Mouse (Mus musculus): ENCODE results near the gene Spsb3.
A peak's percentile ranks its signal among the peaks of the same experiment; 100 is the strongest.

Spsb3 gene

DNA sequence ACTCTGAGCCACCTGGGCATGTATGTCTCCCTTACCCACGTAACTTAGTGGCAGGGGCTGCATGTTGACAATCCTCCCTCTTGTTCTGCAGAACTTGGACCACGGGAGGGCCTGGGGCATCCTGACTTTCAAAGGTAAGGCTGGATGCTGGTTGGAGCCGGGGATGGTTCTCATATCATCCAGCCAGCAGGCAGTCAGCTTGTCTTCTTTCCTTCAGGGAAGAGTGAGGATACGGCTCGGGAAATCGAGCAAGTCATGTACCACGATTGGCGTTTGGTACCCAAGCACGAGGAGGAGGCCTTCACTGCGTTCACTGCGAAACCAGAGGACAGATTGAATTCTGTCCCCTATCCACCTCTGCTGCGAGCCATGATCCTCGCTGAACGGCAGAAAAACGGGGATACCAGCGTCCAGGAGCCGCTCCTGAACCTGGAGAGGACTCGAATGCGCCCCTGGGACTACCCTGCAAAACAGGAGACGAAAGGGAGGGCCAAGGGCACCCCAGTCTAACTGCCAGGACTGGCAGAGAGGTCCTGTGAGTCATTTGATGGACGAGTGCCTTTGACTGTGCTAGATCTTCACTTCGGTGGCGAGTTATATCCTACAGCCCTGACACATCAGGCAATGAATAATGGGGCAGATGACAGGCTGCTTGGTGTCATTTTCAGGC is 9.3 kb downstream of the Spsb3 start:
- DNase-seq (ENCODE audit: extremely low spot score, low read depth, low spot score), result no peak

- no peak for DNase-seq (ENCODE audit: extremely low spot score, low read depth, low spot score)
These were observed 10.0 kb downstream of the Spsb3 start, which contains the start of gene Nme3 for GRCm38 (mm10) chr17:24896241-24896992. Gene Nme3 (plus strand): TSS chr17:24896500.

GRCm38 (mm10) chr17:24896993-24897269 is 10.5 kb downstream of the Spsb3 start:
- DNase-seq (ENCODE audit: extremely low spot score, low read depth, low spot score), result no peak

- DNase-seq (ENCODE audit: extremely low spot score, low read depth, low spot score), result no peak
These were observed 11.2 kb downstream of the Spsb3 start for GRCm38 (mm10) chr17:24897600-24897999.

DNA sequence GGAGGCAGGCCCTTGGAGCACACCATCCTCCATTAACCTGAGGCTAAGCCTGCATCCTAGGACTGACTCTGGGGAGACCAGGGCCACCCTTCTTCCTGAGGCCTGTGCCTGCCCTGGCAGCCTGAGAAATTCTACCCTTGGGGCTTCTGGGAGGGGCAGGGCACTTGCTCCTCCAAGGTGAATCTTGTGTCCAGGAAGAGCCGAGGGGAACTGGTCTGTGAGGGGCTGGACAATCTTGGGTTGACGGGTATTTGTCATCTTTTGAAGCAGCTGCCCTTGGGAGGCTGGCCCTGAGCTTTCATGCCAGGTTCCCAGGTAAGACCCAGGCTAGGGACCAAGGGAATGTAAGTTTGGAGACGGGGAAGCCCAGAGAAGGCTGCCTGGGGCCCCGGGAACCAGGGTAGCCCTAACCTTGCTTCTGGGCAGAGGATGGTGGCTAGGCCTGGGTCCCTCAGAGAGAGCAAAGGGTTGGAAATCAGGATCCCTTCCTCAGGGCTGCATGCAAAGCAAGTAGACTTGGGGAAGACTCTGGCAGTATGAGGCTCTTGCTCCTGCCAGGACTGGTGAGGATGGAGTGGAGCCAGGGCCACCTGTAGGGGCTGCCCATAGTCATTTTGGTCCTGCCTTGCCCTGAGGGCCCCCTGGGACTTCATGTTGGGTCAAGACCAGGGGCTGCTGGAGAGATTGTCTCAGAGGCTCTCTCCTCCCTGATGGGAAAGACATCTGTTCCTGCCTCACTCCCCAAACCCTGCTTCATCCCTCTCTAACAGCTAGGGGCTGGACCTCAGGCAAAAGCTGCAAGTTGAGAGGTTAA is 11.8 kb downstream of the Spsb3 start:
- no peak for DNase-seq (ENCODE audit: extremely low spot score, low read depth, low spot score)

GRCm38 (mm10) chr17:24899153-24899552 is 12.7 kb downstream of the Spsb3 start:
- DNase-seq (ENCODE audit: extremely low spot score, low read depth, low spot score), result no peak

GRCm38 (mm10) chr17:24900014-24900413 is 13.6 kb downstream of the Spsb3 start:
- DNase-seq (ENCODE audit: extremely low spot score, low read depth, low spot score), result no peak

- DNase-seq (ENCODE audit: extremely low spot score, low read depth, low spot score), result no peak
These were observed 15.7 kb downstream of the Spsb3 start for GRCm38 (mm10) chr17:24902124-24902523.

GRCm38 (mm10) chr17:24902671-24903474 is 16.4 kb downstream of the Spsb3 start:
- no peak for DNase-seq (ENCODE audit: extremely low spot score, low read depth, low spot score)

DNA sequence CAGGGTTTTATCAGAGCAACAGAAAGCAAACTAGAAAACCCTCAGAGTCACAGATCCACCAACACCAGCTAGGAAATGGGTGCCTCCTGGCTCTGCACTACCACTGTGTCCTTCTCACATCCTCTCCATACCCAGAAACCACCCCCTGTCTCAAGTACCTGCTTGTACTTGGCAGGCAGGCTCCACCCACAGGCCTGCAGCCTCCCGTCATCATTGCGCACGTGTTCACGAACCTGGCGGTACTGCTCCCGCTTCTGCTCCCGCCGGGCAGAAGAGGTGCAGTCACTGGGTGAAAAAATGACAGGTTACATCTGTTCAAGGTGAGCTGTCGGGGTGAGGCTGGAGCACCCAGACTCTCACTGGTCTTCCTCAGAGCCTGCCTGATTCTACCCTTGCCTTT is 17.3 kb downstream of the Spsb3 start:
- DNase-seq (ENCODE audit: extremely low spot score, low read depth, low spot score), result no peak

DNA sequence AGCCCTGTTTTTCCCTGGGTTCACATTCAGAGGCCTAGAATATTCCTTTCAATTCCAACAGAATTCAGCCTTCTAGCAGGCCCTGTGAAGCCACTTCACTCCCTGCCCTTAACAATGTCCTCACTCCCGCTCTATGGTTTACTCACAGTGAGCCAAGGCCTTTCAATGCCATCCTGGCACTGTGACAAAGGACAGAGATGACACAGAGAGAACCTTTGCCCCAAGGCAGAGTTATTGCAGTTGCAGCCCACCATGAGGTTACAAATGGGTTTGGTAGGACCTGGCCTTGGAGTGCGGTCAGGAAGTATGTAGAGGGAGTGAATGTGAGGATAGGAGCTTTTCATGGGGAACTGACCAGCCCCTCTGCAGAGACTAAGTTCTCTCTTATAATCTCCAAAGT is 21.1 kb downstream of the Spsb3 start:
- DNase-seq (ENCODE audit: extremely low spot score, low read depth, low spot score), result no peak

DNA sequence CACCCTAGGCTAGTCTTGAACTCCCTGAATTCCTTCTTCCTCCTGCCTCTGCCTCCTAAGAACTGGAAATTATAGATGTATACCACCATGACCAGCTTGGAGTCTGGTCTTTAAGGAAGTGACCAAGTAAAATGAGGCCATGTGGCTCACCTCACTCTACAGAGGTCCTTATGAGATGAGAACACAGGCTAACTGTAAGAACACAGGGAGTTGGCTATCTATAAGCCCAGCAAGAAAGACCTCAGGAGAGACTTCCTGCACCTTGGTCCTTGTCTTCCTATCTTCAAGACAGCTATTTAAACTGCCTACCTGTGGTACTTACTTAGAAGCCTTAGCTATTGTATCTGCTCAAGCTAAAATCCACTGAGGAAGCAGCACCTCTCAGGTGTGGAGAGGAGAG is 27.5 kb downstream of the Spsb3 start:
- no peak for DNase-seq (ENCODE audit: extremely low spot score, low read depth, low spot score)

- no peak for DNase-seq (ENCODE audit: extremely low spot score, low read depth, low spot score)
These were observed 36.8 kb downstream of the Spsb3 start for GRCm38 (mm10) chr17:24923246-24923645.

DNA sequence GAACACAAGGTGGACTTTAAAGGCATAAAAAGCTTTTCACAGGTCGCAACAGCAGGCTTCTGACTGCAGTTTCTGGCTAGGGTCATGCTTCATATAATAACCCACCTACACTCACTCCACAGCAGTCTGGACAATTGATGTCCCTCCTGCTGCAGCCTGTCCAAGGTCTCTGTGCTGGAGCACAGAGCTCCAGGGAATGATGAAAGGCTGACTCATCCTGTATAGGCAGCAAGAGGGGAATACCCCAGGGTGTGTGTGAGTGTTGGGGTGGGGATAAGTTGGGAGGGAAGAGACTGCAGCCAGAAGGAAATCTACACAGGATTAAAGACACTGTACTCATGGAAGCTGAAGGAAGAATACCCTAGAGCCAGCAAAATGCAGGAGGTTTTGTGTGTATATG is 43.1 kb downstream of the Spsb3 start:
- DNase-seq (ENCODE audit: extremely low spot score, low read depth, low spot score), result no peak

DNA sequence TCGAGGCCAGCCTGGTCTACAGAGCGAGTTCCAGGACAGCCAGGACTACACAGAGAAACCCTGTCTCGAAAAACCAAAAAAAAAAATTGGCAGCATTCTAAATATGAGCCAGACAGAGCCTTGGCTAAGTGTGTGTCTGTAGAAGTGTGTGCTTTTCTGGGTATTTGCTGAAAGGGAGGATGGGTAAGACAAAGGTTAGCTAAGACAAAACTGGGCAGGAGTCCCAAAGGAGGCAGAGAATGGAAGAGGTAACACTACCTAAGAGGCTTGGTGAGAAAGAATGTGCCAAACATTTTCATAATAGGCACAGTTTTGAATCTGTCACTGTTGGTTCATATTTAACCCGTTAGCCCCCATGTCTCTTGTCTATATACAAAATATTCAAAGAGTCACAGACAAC is 46.0 kb downstream of the Spsb3 start:
- no peak for DNase-seq (ENCODE audit: extremely low spot score, low read depth, low spot score)

DNA sequence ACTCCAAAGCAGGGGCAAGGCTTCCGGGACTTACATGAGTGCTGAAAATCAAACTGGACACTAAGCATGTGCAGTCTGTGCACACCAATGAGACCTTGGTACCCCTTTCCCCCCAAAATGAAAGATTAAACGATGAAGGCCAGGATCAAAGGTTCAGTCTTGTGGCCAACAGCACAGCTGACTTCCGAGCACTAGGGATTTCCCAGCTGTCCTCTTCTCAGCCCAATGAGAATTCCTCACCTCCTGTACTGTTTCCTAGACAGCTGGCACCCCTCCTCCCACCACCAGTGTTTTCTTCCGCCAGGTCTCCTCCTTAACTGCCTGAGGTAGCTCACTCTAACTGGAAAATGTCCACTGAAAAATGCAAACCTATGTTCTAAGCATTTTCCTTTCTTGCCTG is 46.7 kb downstream of the Spsb3 start:
- DNase-seq (ENCODE audit: extremely low spot score, low read depth, low spot score), result no peak

- no peak for DNase-seq (ENCODE audit: extremely low spot score, low read depth, low spot score)
These were observed 48.5 kb downstream of the Spsb3 start for GRCm38 (mm10) chr17:24934926-24935325.

DNA sequence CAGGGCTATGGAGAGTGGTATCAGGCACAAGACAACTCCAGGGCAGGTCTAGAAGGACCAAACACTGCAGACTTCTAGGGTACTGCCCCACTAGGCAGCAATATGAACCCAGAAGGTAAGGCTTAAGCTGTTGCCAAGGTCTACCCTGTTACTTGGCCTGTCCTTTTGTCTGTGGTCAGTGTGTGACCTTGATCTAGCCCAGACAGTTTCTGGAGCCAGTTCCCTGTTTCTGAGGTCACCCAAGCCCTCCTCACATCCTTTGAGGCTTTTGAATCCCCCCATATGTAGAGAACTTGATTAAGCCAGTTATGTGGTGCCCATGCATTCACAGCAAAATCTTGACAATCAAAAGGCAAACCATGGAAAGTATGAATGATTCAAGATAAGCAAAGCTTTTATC is 49.2 kb downstream of the Spsb3 start:
- no peak for DNase-seq (ENCODE audit: extremely low spot score, low read depth, low spot score)

DNA sequence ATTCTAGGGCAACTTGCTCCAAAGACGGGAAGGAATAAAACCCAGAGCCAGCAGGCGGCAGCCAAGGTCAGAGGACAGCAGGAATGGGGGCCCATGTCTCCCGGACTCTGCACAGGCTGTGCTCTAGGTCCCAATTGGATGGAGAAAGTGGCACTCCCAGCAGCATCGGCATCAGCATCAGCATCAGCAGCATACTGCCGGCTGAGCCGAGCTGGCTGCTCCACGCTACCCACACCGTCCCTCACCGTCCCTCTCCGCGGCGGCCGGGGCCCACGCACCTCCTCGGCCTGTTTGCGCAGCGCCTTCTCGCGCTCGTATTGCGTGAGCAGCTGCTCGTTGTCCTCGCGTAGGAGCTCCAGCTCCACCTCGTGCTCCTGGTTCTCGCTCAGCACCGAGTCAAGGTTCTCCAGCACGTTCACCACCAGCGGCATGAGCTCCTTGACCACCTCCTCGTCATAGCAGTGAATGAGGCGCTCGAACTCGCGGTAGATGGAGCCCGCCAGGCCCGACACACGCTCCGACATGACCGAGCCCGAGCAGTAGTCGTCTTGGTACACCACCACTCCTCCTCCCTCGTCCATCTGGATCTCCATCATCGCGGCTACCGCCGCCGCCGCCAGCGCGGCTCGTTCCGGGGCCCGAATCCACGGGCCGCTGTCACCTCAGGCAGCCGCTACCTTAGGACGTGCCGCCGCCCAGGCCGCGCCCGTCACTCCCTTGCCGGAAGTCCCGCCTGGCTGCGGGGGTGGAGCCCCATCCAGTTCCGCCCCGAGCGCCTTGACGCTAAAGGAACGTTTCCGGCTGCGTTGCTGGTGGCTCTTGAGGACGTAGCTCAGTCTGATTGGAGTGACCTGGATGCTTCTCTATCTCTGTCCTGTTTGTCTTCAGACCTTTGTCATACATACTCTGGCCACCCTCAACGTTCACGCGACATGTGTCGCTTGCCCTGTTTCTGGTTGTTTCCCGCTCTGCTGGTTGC is 50.1 kb downstream of the Spsb3 start, which contains the start of gene Mapk8ip3:
Gene Mapk8ip3 (minus strand): TSS at position 719 of the 979 bp plus-strand sequence.
- peak; percentile 60 for DNase-seq (ENCODE audit: extremely low spot score, low read depth, low spot score)

DNA sequence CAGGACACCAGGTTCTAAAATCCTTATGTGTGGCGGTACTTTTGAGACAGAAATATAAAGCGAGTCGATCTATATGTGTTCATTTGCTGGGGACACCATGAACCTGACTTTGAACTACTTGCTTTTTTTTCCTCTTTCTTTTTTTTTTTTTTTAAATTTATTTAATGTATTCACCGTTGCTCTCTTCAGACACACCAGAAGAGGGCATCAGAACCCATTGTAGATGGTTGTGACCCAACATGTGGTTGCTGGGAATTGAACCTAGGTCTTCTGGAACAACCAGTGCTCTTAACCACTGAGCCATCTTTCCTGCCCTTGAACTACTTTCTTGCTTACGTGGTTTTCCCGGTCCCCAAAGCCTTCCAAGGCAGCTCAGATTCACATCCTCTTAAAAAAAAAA is 50.8 kb downstream of the Spsb3 start:
- no peak for DNase-seq (ENCODE audit: extremely low spot score, low read depth, low spot score)
